In the genomic region with DNA sequence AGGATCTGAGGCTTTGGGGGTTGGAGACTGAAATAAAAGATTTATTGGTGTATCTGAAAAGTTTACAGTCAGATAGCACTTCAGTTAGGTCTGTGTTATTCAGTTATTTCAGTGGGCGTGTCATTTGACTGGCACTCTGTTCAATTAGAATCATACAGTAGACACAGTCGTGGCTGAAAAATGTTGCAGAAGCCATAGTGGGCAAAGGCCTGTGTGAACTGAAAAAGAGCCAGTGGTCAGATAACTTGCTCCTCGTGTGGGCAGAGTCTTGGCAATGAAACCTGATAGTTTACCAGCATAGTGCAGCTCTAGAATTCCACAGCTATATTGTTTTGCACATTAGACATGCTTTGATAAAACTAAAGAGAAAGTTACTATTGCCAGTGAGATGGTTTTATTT, we compare ENCODE assay signal across 22 mouse cellular contexts. TPM values are rescaled to one million over a fixed set of nuclear protein-coding genes. Genes with fewer than 3 reads are reported as not detected.
DNase-seq lines count a peak whose midpoint lies in the region; ATAC-seq and TF ChIP-seq lines count a peak whose summit lies in the region.
"Had no signal": no experiment of that assay in that cellular context is flagged by ENCODE, and none has a peak within 500 bp of the region (broad histone marks: within the 10 kb centered on the region; RNA-seq: fewer than 3 reads in every experiment).

No protein-coding gene starts in this region.

- peak; percentile 24 for DNase-seq in heart, adult 11 months
- peak; percentile 74 for DNase-seq in Muller cell, postnatal 12 days (ENCODE audit: inconsistent ontology term)
- peak; percentile 26 for DNase-seq in adipocyte (ENCODE audit: low spot score)
- DNase-seq in cerebellum, adult 11-12 months = no peak
- no peak for DNase-seq in layer of hippocampus, adult 8-10 months (ENCODE audit: low spot score in 2 of 2)
- DNase-seq: adrenal gland, adult 8-10 months; adrenal gland, postnatal 25 days; cerebellum, adult 18-20 months; cerebellum, adult 9-10 months; cerebellum, postnatal 14 days; gastrocnemius, postnatal 25 days; heart, adult 2 months had no signal

- no peak for TF ChIP-seq POLR2A in myocyte (IDR thresholded peaks at IDR 0.05; ENCODE audit: insufficient read length, low read depth)

- no peak overlapping the region for H3K9ac ChIP-seq in heart, embryonic 11.5 days (ENCODE audit: low read depth, low read length)
- H3K9ac ChIP-seq: embryonic facial prominence, embryonic 12.5 days; forebrain, embryonic 13.5 days; hindbrain, embryonic 12.5 days; hindbrain, embryonic 15.5 days had no signal

- H3K79me2 ChIP-seq in myocyte (ENCODE audit: control insufficient read depth, insufficient read depth) = peaks cover 21% of the 10 kb centered on the region

- no peak overlapping the region for H3K27ac ChIP-seq in heart, embryonic 11.5 days (ENCODE audit: low read depth, low read length)
- H3K27ac ChIP-seq: embryonic facial prominence, embryonic 12.5 days; forebrain, embryonic 10.5 days; forebrain, embryonic 13.5 days; heart, embryonic 10.5 days; hindbrain, embryonic 12.5 days; hindbrain, embryonic 15.5 days had no signal

- WGBS in heart, embryonic 11.5 days (ENCODE audit: insufficient replicate concordance) = 80% methylated on average over 3 of the region's 3 CpGs

- peaks cover 24% of the 10 kb centered on the region for H3K36me3 ChIP-seq in heart, embryonic 11.5 days (ENCODE audit: control insufficient read depth, insufficient read depth, low read length)
- H3K36me3 ChIP-seq in myocyte (ENCODE audit: control insufficient read depth, insufficient read depth) = peaks cover 55% of the 10 kb centered on the region

- H3K4me3 ChIP-seq in heart, embryonic 11.5 days (ENCODE audit: low read depth, low read length) = no peak overlapping the region
- no peak overlapping the region for H3K4me3 ChIP-seq in myocyte
- H3K4me3 ChIP-seq: embryonic facial prominence, embryonic 12.5 days; forebrain, embryonic 10.5 days; forebrain, embryonic 13.5 days; heart, adult 2 months; heart, embryonic 10.5 days; hindbrain, embryonic 12.5 days; hindbrain, embryonic 15.5 days had no signal

- no peaks in the 10 kb centered on the region for H3K4me1 ChIP-seq in heart, embryonic 11.5 days (ENCODE audit: control insufficient read depth, insufficient read depth, low read length)
- H3K4me1 ChIP-seq: embryonic facial prominence, embryonic 12.5 days; forebrain, embryonic 10.5 days; forebrain, embryonic 13.5 days; heart, embryonic 10.5 days; hindbrain, embryonic 12.5 days; hindbrain, embryonic 15.5 days had no signal

- no peaks in the 10 kb centered on the region for H3K27me3 ChIP-seq in heart, embryonic 11.5 days (ENCODE audit: control insufficient read depth, insufficient read depth, low read length)
- no peaks in the 10 kb centered on the region for H3K27me3 ChIP-seq in myocyte (ENCODE audit: control insufficient read depth, insufficient read depth, insufficient read length)
- H3K27me3 ChIP-seq: embryonic facial prominence, embryonic 12.5 days; forebrain, embryonic 13.5 days; hindbrain, embryonic 12.5 days; hindbrain, embryonic 15.5 days had no signal

- H3ac ChIP-seq in myocyte (ENCODE audit: control insufficient read depth, insufficient read length) = no peak overlapping the region

- H3K4me2 ChIP-seq in heart, embryonic 11.5 days = no peak overlapping the region
- H3K4me2 ChIP-seq in myocyte (ENCODE audit: low read depth) = peak overlapping the region; percentile 19
- H3K4me2 ChIP-seq: embryonic facial prominence, embryonic 12.5 days; forebrain, embryonic 13.5 days; hindbrain, embryonic 12.5 days; hindbrain, embryonic 15.5 days had no signal

- H3K9me3 ChIP-seq in heart, embryonic 11.5 days (replicated peaks; ENCODE audit: control insufficient read depth, low read length) = no peaks in the 10 kb centered on the region
- H3K9me3 ChIP-seq: embryonic facial prominence, embryonic 12.5 days; forebrain, embryonic 10.5 days; forebrain, embryonic 13.5 days; heart, embryonic 10.5 days; hindbrain, embryonic 12.5 days; hindbrain, embryonic 15.5 days had no signal

- ATAC-seq in heart, embryonic 11.5 days (replicated peaks; ENCODE audit: insufficient number of reproducible peaks, low FRiP score, low TSS enrichment) = no peak
- ATAC-seq: forebrain, embryonic 13.5 days; forebrain, embryonic 16.5 days; intestine, postnatal 0 days had no signal

TF ChIP-seq in myocyte, 11 proteins besides CTCF, POLR2A, EP300 and RAD21:
- no peak for TF ChIP-seq REST (IDR thresholded peaks at IDR 0.05; ENCODE audit: insufficient read depth, insufficient read length)
- TF ChIP-seq MAX (IDR thresholded peaks at IDR 0.05; ENCODE audit: low read depth) = no peak
- no peak for TF ChIP-seq CEBPB (IDR thresholded peaks at IDR 0.05; ENCODE audit: insufficient read depth, poor library complexity, severe bottlenecking)
- no peak for TF ChIP-seq TCF12 (IDR thresholded peaks at IDR 0.05; ENCODE audit: insufficient read depth, poor library complexity, severe bottlenecking)
- TF ChIP-seq USF1 (IDR thresholded peaks at IDR 0.05; ENCODE audit: low read depth) = no peak
- no peak for TF ChIP-seq E2F4 (IDR thresholded peaks at IDR 0.05; ENCODE audit: insufficient read depth)
- TF ChIP-seq TCF3 (IDR thresholded peaks at IDR 0.05; ENCODE audit: insufficient read length, low read depth) = no peak
- no peak for TF ChIP-seq MYOD1 (IDR thresholded peaks at IDR 0.05; ENCODE audit: control insufficient read depth in 1 of 3, insufficient read length in 2 of 3, low read depth in 2 of 3)
- no peak for TF ChIP-seq POLR2AphosphoS2 (IDR thresholded peaks at IDR 0.05; ENCODE audit: insufficient read length, low read depth)
- no peak for TF ChIP-seq SRF (IDR thresholded peaks at IDR 0.05; ENCODE audit: control insufficient read depth, insufficient read length, low read depth)
- TF ChIP-seq MYOG (IDR thresholded peaks at IDR 0.05; ENCODE audit: control insufficient read depth in 1 of 3, insufficient read depth in 1 of 3, insufficient read length in 2 of 3, low read depth in 2 of 3) = no peak

RNA-seq across cellular contexts. Expression of gene Nfx1, which starts 11.8 kb away (rescaled TPM):
- 67.7 and 68.3 TPM in 2 replicates for polyA plus RNA-seq in heart, embryonic 11.5 days (2014; fragmentation: Nextera tagmentation; extraction: Ambion mirVana)
- 27.0 TPM for polyA plus RNA-seq in myocyte (2012; fragmentation: generic; extraction: Trizol)
- 10 to 100 TPM; 69.6 to 78.0 (median 76.1) TPM for total RNA-seq in layer of hippocampus, adult 8-10 months (2022)

RNA-seq across cellular contexts. Expression of gene Chmp5, which starts 34.3 kb away (rescaled TPM):
- 78.2 and 90.4 TPM in 2 replicates for polyA plus RNA-seq in heart, embryonic 11.5 days (2014; fragmentation: Nextera tagmentation; extraction: Ambion mirVana)
- polyA plus RNA-seq in myocyte (2012; fragmentation: generic; extraction: Trizol) = 62.2 TPM
- total RNA-seq in layer of hippocampus, adult 8-10 months (2022) = 10 to 100 TPM; 67.5 to 80.0 (median 74.2) TPM

RNA-seq across cellular contexts. Expression of gene Bag1, which starts 34.4 kb away (rescaled TPM):
- polyA plus RNA-seq in heart, embryonic 11.5 days (2014; fragmentation: Nextera tagmentation; extraction: Ambion mirVana) = 199 and 217 TPM in 2 replicates
- polyA plus RNA-seq in myocyte (2012; fragmentation: generic; extraction: Trizol) = 330 TPM
- total RNA-seq in layer of hippocampus, adult 8-10 months (2022) = 100 to 1,000 TPM; 134 to 161 (median 142) TPM

Comparison
In these comparisons a context has a peak if more than half of its experiments do, and no peak if none do; other contexts are left out.
1. DNase-seq: peak in heart, adult 11 months (single experiment), Muller cell, postnatal 12 days (single experiment) and adipocyte (single experiment); none in cerebellum, adult 11-12 months (single experiment) and layer of hippocampus, adult 8-10 months (0 of 2).